Mouse (Mus musculus) liver, embryonic 14.5 days (tissue): Measurements from ENCODE around the gene Tm9sf3.
A peak's percentile ranks its signal among the peaks of the same experiment; 100 is the strongest.

Experiments
- CTCF ChIP-seq: IDR thresholded peaks from 2 replicates; pipeline ENCODE4 v1.5.1; 2016; ENCODE audit warnings: antibody characterized with exemption, low read depth, control low read depth
- EP300 ChIP-seq: IDR thresholded peaks from 2 replicates; pipeline ENCODE4 v1.6.1; 2016; ENCODE audit warnings: antibody characterized with exemption, low read depth

GRCm38 (mm10) chr19:41244581-41244980, 19.2 kb downstream of the Tm9sf3 start:
- TF ChIP-seq CTCF (peak; percentile 73), EP300 (no peak)
